Mouse (Mus musculus): ENCODE results near the gene Gcdh. TPM values are rescaled to one million over a fixed set of nuclear protein-coding genes. Genes with fewer than 3 reads are reported as not detected.

The Gcdh gene
- polyA plus RNA-seq, 1 experiment from 2014 or later = 33.5 TPM

DNA sequence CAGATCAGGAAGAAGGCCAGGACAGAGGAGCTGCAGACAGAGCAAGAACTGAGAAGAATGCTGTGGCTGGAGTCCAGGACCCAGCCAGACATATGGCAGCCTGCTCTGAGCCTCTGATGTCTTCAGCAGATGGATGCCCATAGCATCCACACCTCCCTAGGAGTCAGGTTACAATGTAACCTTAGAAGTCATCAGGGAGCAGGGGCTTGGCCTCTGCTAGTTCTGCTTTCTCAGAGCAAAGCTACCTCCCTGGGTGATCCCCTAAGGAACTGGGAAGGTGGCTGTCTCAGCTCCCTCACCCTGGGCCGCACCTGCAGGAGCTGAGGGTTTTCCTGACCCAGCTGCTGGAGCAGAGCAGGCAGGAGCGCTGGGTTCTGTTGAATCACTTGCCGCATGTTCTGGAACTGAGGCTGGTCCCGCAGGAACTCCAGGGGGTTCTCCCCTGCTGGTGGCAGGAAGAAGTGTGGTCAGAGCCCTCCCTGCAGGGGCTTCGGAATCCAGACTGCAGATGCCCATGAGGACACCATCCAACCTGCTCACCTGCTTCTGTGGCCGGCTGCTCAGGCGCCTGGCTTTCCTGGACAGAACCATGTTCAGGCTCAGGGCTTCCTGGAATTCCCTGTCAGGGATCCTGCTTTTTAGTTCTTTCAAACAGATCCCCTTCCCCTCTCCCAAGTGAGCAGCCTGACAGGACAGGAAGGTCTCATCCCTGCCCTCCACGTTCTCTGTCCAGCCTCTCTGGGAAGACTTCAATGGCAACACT is 56.4 kb downstream of the Gcdh start:
- H3K4me3 ChIP-seq (ENCODE audit: low read depth, low read length) = no peak overlapping the region
- WGBS = 64% methylated on average over 8 of the region's 8 CpGs
- H3K9ac ChIP-seq (replicated peaks; ENCODE audit: low read depth, low read length) = no peak overlapping the region
- peaks cover 20% of the 10 kb centered on the region for H3K4me1 ChIP-seq (ENCODE audit: control insufficient read depth, insufficient read depth, low read length)
- H3K27me3 ChIP-seq (ENCODE audit: control insufficient read depth, insufficient read depth, low read length) = no peaks in the 10 kb centered on the region
- no peaks in the 10 kb centered on the region for H3K9me3 ChIP-seq (ENCODE audit: control insufficient read depth, low read length)
- 0 out of 2 replicates have a peak overlapping the region, but pooled peaks have one; percentile 28 for H3K27ac ChIP-seq (ENCODE audit: low read depth, low read length)
- H3K4me2 ChIP-seq (ENCODE audit: low read depth, low read length) = no peak overlapping the region
- no peak for ATAC-seq (ENCODE audit: low read depth)
- H3K36me3 ChIP-seq (ENCODE audit: control insufficient read depth, insufficient read depth, low read length) = peaks cover 53% of the 10 kb centered on the region

Small RNA genes lying within 50 kb of the gene (microRNA-seq; reads per million reads assigned to microRNA genes)
- gene Gm24197 = not detected
- gene Mir7069 = 1.7 reads per million

Other genes with a start within 250 kb of the Gcdh start
- 14.4 and 20.9 TPM in 2 replicates for gene Ier2, start 231.1 kb downstream of the Gcdh start, polyA plus RNA-seq (2014; fragmentation: Nextera tagmentation; extraction: Ambion mirVana)
- gene Trmt1, start 207.6 kb downstream of the Gcdh start, polyA plus RNA-seq (2014; fragmentation: Nextera tagmentation; extraction: Ambion mirVana) = 59.8 and 70.2 TPM in 2 replicates
- gene Nacc1, start 206.1 kb downstream of the Gcdh start, polyA plus RNA-seq (2014; fragmentation: Nextera tagmentation; extraction: Ambion mirVana) = 15.3 and 16.6 TPM in 2 replicates
- gene Lyl1, start 192.5 kb downstream of the Gcdh start, polyA plus RNA-seq (2014; fragmentation: Nextera tagmentation; extraction: Ambion mirVana) = 1.3 and 3.6 TPM in 2 replicates
- 0.76 and 1.8 TPM in 2 replicates for gene G430095P16Rik, start 170.9 kb downstream of the Gcdh start, polyA plus RNA-seq (2014; fragmentation: Nextera tagmentation; extraction: Ambion mirVana)
- gene Nfix, start 93.6 kb downstream of the Gcdh start, polyA plus RNA-seq (2014; fragmentation: Nextera tagmentation; extraction: Ambion mirVana) = 68.2 and 91.5 TPM in 2 replicates
- 12.3 and 16.9 TPM in 2 replicates for gene Dand5, start 71.1 kb downstream of the Gcdh start, polyA plus RNA-seq (2014; fragmentation: Nextera tagmentation; extraction: Ambion mirVana)
- 33.1 and 39.8 TPM in 2 replicates for gene Gadd45gip1, start 62.4 kb downstream of the Gcdh start, polyA plus RNA-seq (2014; fragmentation: Nextera tagmentation; extraction: Ambion mirVana)
- 69.4 and 78.1 TPM in 2 replicates for gene Rad23a, start 53.3 kb downstream of the Gcdh start, polyA plus RNA-seq (2014; fragmentation: Nextera tagmentation; extraction: Ambion mirVana)
- gene Calr, start 47.0 kb downstream of the Gcdh start, polyA plus RNA-seq (2014; fragmentation: Nextera tagmentation; extraction: Ambion mirVana) = 615 and 623 TPM in 2 replicates
- 90.9 and 98.2 TPM in 2 replicates for gene Farsa, start 36.9 kb downstream of the Gcdh start, polyA plus RNA-seq (2014; fragmentation: Nextera tagmentation; extraction: Ambion mirVana)
- gene Syce2, start 21.8 kb downstream of the Gcdh start, polyA plus RNA-seq (2014; fragmentation: Nextera tagmentation; extraction: Ambion mirVana) = 14.2 and 24.5 TPM in 2 replicates
- 0.44 and 0.80 TPM in 2 replicates for gene Klf1, start 8.0 kb upstream of the Gcdh start, polyA plus RNA-seq (2014; fragmentation: Nextera tagmentation; extraction: Ambion mirVana)
- gene Dnase2a, start 14.6 kb upstream of the Gcdh start, polyA plus RNA-seq (2014; fragmentation: Nextera tagmentation; extraction: Ambion mirVana) = 5.0 and 5.3 TPM in 2 replicates
- gene Mast1, start 43.4 kb upstream of the Gcdh start, polyA plus RNA-seq (2014; fragmentation: Nextera tagmentation; extraction: Ambion mirVana) = 75.6 and 79.8 TPM in 2 replicates
- 1.3 and 3.5 TPM in 2 replicates for gene Rtbdn, start 53.1 kb upstream of the Gcdh start, polyA plus RNA-seq (2014; fragmentation: Nextera tagmentation; extraction: Ambion mirVana)
- gene Gm49661, start 75.5 kb upstream of the Gcdh start, polyA plus RNA-seq (2014; fragmentation: Nextera tagmentation; extraction: Ambion mirVana) = not detected in 2 replicates
- 1,214 and 1,252 TPM in 2 replicates for gene Prdx2, start 75.7 kb upstream of the Gcdh start, polyA plus RNA-seq (2014; fragmentation: Nextera tagmentation; extraction: Ambion mirVana)
- 45.7 and 48.0 TPM in 2 replicates for gene Rnaseh2a, start 75.8 kb upstream of the Gcdh start, polyA plus RNA-seq (2014; fragmentation: Nextera tagmentation; extraction: Ambion mirVana)
- 5.4 and 8.4 TPM in 2 replicates for gene Junb, start 84.8 kb upstream of the Gcdh start, polyA plus RNA-seq (2014; fragmentation: Nextera tagmentation; extraction: Ambion mirVana)
- gene Hook2, start 96.7 kb upstream of the Gcdh start, polyA plus RNA-seq (2014; fragmentation: Nextera tagmentation; extraction: Ambion mirVana) = 25.5 and 31.2 TPM in 2 replicates
- gene Best2, start 120.6 kb upstream of the Gcdh start, polyA plus RNA-seq (2014; fragmentation: Nextera tagmentation; extraction: Ambion mirVana) = 0.12 TPM in 1 of 2 replicates, not detected in the other
- 119 and 128 TPM in 2 replicates for gene Asna1, start 131.4 kb upstream of the Gcdh start, polyA plus RNA-seq (2014; fragmentation: Nextera tagmentation; extraction: Ambion mirVana)
- gene Trir, start 132.9 kb upstream of the Gcdh start, polyA plus RNA-seq (2014; fragmentation: Nextera tagmentation; extraction: Ambion mirVana) = 153 and 161 TPM in 2 replicates
- 30.8 and 45.8 TPM in 2 replicates for gene Tnpo2, start 143.0 kb upstream of the Gcdh start, polyA plus RNA-seq (2014; fragmentation: Nextera tagmentation; extraction: Ambion mirVana)
- 57.0 and 66.3 TPM in 2 replicates for gene Fbxw9, start 166.1 kb upstream of the Gcdh start, polyA plus RNA-seq (2014; fragmentation: Nextera tagmentation; extraction: Ambion mirVana)
- 1.4 TPM in 1 of 2 replicates, not detected in the other for gene Gm5741, start 174.1 kb upstream of the Gcdh start, polyA plus RNA-seq (2014; fragmentation: Nextera tagmentation; extraction: Ambion mirVana)
- gene Dhps, start 177.8 kb upstream of the Gcdh start, polyA plus RNA-seq (2014; fragmentation: Nextera tagmentation; extraction: Ambion mirVana) = 115 and 123 TPM in 2 replicates
- gene Wdr83os, start 186.8 kb upstream of the Gcdh start, polyA plus RNA-seq (2014; fragmentation: Nextera tagmentation; extraction: Ambion mirVana) = 120 and 134 TPM in 2 replicates
- 47.2 and 47.9 TPM in 2 replicates for gene Wdr83, start 187.4 kb upstream of the Gcdh start, polyA plus RNA-seq (2014; fragmentation: Nextera tagmentation; extraction: Ambion mirVana)
- gene Man2b1, start 189.3 kb upstream of the Gcdh start, polyA plus RNA-seq (2014; fragmentation: Nextera tagmentation; extraction: Ambion mirVana) = 15.4 and 20.9 TPM in 2 replicates
- gene Zfp791, start 229.2 kb upstream of the Gcdh start, polyA plus RNA-seq (2014; fragmentation: Nextera tagmentation; extraction: Ambion mirVana) = 2.9 and 3.5 TPM in 2 replicates

All from neural tube, embryonic 14.5 days (tissue).